Mouse (Mus musculus) embryonic fibroblast, embryonic 13.5 days (primary cell): Measurements from ENCODE around the gene Upb1.

Source experiments
- CTCF ChIP-seq: IDR thresholded peaks from 2 replicates; pipeline ENCODE4 v1.5.1; 2011; ENCODE audit warnings: mild to moderate bottlenecking, control low read depth, low read length, moderate library complexity, borderline replicate concordance; ENCODE audit not compliant: insufficient read depth
- POLR2A ChIP-seq: IDR thresholded peaks from 2 replicates; pipeline ENCODE4 v1.6.1; 2011; ENCODE audit warnings: low read depth, mild to moderate bottlenecking, control low read depth, low read length, moderate library complexity

DNA sequence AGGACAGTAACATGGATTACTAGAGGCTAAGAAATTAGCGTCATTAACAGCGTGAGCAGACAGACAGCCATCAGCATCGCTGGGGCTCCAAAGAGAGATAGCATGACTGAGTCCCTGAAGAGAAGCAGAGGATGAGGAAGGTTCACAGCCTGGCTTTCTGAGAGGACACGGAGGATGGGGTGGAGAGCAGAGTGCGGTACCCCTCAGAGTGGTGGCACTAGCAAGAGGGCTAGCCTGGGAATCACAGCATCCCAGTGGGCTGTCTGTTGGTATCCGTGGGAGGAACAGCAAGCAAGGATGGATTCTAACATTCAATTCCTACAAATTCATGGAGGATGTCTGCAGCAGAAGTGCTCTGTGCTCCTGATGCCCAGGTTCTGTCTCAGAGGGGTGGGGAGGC is 83.2 kb downstream of the Upb1 start:
- TF ChIP-seq POLR2A = no peak
- TF ChIP-seq CTCF = no peak
